Mouse (Mus musculus): ENCODE results near the gene Itga1.

Itga1 gene

DNA sequence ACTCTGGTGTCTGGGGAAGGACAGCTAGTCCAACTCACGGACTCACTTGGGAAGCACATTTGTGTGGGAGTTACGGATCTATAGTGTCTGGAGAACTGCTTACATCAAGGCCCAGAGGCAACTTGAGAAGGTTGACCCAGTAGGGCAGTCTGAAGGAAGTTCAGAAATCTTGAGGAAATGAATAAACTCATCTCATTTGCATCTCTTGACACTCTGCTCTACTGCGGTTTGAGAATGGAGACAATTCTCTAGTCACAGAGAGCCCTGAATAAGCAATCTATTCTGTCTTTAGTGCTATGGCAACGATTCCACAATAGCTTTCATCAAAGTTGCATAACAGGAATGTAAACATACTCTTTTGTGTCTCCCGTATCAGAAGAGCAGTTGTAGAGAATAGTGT lies 4.8 kb downstream of the Itga1 start:
- no peak for DNase-seq

DNA sequence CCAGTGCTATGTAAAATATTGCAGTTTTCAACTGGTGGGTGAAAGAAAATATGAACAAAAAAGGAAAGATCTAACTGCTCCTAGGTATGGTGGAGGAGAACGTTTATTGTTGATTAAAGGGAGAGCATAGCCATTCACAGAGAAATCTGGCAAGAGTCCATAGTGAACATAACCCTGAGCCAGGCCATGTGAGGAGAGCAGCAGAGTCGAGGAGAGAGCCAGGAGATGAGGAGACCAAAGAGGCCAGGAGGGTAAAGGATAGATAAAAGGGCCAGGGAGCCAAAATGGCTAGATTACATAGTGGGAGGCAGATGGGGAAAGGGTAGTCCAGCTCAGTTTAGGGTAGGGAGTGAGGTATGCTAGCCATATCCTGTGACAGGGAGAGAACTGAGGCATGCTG lies 5.5 kb downstream of the Itga1 start:
- DNase-seq, result no peak

DNA sequence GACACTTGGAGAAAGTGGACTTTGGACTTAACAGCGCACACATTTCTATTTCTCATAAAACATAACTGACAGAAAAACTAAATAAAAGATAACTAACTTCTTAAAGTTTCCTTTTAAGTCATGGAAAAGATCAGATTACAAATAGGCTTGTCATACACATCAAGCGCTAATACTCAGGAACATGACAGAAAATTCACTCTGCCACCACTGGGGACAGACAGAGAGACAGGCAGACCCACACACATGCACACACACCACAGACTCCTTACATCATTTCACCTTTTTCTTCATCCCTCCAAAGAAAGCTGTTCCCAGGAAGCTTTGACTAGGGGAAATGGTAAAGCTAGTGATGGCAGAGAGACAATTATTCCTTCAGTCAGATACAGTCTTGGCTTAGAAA lies 6.4 kb downstream of the Itga1 start:
- no peak for DNase-seq

DNA sequence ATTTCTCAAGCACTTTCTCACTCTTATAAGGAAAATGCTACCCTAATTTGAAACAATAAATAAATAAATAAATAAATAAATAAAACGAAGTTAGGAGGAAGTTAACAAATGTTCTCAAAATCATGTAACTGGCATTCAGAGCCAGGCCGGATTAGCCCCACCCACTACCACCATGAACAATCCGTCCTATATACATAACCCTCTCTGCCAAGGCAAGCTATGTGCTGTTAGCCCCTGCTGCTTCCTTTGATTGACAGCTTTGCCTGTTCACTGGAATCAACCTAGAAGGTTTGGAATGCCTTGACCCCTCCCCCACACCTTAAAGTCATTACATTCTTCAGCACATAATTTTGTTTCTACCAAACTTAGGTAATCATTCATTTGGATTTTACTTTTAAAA lies 10.3 kb downstream of the Itga1 start:
- DNase-seq, result no peak

DNA sequence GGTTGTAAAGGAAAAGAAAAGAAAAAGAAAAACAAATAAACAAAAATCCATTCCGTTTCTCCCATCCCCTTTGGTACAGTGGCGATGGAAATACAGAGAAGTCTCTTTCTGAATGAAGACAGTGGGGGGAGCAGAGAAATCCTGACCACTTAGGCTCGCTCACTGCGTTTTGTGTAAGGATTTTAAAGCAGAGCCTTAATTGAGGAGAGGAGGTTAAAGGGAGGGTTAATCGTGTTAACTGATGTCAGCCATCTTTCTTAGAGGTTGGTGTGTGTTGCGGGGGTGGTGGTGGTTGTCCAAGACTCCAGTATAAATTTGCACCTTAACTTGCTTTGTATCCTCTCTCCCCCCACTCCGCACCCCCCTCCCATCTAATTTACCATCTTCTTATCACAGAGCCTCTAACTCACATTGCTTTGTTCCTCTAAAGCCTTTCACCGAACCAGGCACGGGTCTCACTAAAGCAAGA lies 10.8 kb downstream of the Itga1 start:
- DNase-seq, result no peak

DNA sequence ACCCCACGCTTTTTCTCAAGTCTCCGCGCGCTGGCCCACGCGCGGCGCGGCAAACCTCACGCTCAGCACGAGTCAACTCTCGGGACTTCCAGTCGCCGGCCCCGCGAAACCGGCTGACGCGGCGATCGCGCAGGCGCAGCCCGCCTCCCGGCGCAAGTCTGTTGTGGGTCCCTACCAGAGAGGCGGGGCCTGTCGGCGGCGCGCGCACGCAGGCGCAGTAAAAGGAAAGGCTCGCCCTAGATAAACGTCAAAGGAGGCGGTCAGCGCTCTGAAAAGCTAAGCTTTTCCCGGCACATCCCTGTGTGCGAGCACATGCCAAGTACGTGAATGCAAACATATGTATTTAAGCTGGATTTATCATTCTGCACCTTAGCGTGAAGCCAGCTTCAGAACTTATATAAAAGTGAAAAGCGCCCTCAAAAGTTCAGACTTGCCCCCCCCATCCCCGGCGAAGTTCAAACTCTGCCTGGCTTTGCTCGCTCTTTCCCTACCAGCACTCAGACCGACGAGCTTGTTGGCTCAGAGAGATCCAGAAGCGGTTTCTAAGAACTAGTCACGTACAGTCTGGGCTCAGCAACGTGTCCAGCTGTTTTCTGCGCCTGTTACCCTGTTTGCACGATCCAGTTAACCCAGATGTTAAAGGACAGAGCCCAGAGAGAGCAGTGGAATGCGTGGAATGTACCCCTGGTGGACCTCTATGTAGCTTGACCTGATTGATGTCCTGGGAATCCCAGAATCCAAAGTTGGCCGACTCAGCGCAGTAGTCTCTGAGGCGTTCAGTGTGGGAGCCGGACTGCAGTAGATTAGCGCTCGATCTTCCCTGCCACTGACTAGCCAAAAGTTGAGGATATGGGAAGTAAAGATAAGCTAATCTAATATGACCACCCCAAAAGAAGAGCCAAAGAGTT lies 11.4 kb downstream of the Itga1 start, which contains the start of gene Pelo:
TSS of gene Pelo (minus strand) at position 118 of the 908 bp plus-strand sequence.
- DNase-seq, result peak; percentile 97

DNA sequence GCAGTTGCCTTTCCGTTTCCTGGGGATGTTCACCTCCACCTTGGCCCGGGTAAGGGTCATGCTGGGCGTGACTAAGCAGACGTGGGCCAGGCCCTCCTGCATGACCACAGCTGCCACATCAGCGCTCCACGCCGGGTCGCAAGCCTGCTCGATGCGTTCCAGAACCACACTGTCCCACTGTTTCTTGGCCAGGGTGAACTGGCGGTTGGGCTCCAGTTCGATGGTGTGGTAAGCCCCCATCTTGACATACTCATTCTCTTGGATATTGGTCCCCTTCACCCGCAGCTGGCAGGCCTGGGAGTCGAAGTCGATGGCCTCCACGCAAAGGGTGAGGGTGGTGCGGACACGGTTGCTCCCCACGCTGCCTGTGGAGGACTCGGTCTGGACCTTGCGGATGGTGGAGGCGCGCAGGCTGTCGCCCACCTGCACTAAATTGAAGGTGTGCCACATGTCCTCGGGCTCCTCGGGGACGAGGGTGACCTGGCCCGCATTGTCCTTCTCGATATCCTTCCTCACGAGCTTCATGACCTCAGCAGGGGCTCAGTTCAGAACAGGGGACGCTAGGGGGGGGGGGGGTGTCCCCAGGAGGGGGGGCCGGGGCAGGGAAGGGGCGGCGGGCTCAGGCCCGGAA lies 12.3 kb downstream of the Itga1 start:
- DNase-seq, result peak; percentile 55

DNA sequence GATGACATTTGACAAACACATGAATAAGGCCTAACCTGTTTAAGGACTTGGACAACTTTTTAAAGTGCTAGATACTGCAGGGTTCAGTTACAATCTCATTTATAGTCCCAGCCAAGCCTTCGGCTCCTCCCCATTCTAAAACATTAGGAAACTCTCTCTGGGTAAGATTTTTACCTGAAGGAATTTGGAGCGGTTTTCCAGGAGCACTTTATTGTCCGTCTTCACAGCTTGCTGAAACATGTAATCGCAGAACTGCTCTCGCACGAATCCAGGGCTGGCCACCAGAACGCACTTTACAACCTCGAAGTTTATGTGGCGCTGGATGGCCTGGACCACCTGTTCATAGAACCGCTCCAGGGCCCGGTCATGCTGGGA lies 12.8 kb downstream of the Itga1 start:
- no peak for DNase-seq

DNA sequence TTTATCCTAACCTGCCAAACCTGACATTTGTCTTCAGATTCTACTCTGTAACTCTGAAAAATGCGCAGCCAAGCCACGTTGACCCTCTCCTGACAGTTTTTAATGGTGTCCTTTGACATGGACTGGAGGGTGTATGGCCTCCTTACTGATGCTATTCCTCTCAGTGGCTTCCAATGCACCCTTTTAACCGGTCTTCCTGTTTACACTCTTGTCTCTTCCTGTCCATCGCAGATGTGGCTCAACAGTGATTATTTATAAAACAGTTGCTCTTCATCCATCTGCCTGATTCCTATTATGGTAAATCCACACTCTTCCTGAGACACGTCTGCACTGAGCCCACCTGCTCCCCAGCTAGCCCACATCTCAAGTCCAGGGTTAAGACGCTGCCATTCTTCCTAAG lies 15.8 kb downstream of the Itga1 start:
- no peak for DNase-seq

DNA sequence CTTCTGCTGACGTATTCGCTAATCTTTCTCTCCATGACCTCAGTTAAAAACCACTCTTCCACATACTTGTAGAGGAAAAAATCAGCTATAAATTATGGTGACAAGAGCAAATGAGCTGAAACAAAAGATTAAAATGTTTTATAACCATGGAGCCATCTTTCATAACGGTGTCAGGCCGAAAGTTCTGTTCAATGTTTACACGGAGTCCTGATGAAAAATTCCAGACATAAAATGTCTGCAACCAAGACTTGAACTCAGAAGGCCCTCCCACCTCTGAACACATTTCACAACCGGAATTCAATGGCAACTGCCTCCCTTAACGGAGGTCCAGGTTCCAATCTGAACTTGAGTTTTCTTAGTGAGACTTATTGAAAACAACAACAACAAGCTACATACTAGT lies 19.4 kb downstream of the Itga1 start:
- DNase-seq, result no peak

DNA sequence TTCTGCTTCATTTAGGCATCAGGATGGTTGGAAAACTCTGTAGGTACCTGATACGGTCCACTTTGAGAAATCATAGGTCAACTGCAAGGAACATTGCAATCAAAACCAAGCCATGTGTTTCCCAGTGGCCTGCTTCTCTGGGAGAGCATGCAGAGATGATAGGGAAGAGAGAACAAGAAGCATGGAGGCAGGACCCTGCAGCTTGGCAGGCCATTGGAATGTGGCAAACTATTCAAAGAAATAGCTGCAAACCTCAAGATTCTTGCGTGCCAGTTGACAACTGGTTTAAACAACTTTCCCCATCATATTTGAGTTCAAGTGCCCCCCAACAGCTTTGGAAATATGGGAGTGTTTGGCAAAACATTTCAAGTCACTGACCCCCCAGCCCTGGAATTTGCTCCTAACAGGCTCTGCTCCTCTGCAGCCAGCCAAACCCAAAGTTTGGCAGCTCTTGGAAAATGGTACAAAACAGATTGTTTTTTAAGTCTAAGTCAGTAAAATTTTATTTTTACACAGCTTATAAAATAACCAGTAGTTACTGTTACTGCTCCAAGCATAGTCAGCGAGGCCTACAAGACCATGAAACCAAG lies 21.7 kb downstream of the Itga1 start:
- no peak for DNase-seq

DNA sequence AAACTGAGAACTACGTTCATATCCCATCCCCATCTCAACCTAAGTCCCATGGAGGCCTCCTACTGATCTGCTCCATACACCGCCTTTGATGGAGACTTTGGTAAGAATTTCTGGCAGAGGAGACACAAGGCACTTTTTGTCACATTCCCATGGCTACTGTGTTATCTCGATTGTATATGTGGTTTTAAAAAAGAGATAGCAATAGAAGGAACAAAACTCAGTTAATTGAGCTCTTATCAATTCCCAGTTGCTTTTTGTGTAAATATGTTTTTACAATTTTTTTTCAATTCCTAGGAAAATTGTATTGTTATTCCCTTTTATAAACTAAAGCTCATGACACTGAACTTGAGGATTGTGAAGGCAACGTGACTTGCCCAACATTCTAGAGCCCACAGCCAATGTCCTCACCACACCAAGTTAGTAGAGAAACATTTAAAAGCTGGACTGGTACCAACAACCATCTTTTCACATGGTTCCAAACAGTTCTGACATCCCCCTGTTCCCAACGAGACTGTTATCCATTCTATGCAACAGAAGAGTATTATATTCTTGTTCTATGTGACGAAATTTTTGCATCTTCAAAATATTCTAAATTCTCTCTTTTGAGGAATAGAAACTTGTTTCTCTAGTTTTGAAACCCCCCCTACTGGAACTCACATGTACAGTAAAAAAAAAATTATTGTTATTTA lies 22.6 kb downstream of the Itga1 start:
- DNase-seq, result no peak

DNA sequence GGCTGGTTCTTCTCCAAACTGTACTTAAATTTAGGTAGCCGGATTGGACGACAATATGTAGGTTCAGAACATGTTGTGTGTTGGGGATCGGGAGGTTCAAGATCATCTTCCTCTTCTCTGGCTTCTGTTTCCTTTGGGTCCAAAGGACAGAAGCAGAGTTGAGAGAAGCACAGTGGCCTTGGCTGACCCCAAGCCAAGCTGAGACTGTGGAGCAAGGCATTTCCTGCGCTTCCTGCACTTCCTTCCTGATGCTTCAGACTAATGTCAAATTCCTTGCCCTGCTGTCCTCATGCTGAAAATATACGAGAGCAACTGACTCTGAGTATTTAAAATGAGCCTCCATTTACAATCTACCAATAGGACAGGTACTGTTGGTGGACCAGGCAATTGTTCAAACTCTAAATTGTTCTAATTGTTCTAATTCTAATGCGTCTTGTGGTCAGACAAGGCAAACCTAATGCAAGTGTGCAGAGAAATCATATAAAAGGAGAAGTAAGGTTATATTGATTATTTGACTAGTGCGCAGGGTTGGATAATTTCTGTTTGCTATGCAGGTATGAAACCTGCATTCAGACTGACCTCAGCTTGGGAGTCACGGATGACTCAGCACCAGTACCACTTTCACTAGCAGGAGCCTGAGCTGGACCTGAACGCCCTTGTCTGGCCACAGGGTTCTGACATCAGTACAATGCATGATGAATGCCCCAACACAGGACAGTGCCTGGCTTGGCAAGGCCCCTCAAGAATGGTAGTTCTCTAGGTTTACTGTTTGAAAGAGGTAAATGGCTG lies 24.2 kb downstream of the Itga1 start:
- no peak for DNase-seq

DNA sequence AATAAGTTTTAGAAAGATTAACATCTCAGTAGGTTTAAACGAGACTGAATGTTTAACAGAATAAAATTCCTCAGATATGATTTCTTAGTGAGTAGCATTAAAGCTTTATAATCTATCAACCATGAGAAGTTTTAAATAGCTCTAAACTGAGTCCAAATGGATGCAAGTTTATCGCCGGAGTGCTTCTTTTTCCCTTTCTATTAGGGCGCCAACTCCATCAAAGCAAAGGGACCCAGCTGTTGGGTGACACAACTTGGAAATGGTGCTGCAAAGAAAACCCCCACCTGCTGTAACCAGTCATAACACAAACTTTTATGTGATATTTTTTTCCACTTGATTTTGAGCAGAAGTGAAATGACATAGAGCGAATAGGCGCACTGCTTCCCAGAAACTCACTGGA lies 29.4 kb downstream of the Itga1 start:
- DNase-seq, result no peak

DNA sequence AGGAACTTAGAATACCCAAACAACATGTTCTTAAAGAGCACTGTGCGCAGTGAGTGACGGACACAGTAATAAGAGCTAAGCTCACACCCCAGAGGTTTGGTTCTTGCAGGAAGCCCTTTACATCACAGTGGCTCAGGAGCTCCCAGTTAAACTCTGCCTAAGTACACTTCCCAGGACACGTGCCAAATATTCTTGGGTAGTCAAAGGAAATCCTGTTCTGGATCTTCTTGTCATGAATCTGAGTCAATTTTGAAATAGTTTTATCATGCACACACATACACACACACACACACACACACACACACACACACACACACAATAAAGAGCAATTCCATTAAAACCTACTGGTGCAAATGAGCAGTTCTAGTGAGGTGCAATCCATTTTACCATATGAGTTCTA lies 30.3 kb downstream of the Itga1 start:
- no peak for DNase-seq

DNA sequence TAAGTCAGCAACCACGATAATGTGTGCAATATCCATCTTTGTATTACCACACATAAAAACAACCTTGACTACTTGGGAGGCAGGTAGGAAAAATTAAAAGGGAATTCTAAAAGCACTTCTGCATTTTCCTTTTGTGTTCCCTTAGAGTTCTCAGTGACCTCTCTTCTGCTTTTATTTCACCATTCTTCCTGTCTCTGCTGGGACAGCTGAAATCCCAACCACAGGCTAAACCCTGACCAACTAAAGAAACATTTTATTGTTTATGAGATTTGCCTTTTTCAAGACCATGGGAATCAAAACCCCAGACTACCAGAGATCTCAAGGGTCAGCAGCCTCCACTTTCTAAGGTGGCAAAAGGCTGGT lies 33.8 kb downstream of the Itga1 start:
- no peak for DNase-seq

DNA sequence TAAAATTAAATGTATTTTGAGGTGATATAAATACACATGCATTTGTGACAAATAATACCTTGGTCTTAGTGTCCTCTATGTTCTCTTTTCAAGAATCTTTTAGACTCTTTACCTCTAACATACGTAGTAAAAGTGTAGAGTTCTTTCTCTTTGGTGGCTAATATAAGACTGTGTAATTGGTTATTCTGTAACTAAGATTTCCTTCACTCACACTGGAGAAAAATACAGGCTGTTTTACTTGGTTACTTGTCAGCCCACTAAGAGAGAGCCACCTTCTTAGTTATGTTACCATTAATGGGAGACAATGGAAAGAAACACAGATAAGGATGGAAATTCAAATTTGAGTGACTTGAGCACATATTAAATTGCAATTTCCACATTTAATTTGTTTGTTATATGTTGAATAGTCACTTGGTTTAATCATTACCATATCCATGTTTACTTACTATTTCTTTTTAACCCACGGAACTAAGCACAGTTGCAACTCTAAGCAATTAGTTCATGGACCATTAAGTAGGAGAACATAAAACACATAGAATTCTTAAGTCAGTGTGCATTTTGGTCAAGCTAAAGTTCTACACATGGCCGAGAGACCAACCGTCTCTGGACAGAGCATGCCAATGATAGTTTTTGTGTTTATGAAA lies 34.3 kb downstream of the Itga1 start:
- no peak for DNase-seq

DNA sequence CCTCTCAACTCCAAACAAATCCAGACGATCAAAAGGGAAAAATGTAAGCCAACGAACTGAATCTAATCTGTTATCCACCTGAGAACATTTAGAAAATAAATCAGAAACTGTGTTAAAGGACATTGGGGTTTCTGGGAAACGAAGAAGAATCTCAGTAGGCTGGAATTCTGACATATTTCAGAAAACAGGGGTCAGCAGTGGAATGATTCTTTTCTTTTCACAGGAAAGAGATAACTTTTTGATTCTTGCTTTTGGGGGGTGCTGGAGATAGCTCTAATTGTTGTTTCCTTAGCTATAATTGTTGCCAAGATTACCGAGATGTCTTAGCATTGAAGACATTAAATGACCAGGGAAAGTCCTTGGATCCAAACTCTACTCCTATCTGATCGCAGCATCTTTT lies 44.2 kb downstream of the Itga1 start:
- no peak for DNase-seq

DNA sequence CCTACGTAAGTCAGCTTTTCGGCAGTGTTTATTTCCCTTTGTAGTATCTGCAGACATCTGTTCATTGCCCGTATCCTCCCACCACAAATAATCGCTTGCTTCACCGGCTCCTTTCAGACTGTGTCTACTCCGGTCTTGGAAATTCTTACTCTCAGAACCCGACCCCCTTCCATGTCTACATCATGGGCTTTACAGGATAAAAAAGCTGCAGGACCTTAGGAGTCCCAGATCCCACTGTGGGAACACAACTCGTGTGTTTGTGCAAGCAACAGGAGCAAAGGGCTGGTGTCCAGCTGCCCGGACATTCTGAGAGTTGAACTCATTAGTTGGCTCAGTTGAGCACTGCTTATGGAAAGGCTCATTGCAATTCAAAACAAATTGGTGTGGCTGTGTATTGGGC lies 47.0 kb downstream of the Itga1 start:
- no peak for DNase-seq

DNA sequence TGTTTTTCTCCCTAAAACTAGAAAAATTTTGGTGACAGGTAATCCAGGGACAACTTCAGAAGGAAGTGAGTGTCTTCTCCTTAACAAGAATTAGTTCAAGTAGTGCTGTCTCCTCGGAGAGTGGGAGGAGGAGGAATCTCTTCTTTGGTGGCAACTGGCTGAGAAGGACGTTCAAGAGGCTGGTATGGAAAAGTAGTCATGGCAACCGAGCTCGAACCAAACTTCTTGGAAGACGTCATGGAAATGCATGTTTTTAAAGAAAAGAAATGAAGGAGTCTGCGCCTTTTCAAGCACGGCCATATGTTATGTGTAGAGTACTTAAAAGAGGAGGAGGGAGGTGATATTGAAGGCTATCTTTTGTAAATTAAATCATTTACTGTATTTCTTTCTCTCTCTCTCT lies 49.2 kb downstream of the Itga1 start:
- no peak for DNase-seq

DNA sequence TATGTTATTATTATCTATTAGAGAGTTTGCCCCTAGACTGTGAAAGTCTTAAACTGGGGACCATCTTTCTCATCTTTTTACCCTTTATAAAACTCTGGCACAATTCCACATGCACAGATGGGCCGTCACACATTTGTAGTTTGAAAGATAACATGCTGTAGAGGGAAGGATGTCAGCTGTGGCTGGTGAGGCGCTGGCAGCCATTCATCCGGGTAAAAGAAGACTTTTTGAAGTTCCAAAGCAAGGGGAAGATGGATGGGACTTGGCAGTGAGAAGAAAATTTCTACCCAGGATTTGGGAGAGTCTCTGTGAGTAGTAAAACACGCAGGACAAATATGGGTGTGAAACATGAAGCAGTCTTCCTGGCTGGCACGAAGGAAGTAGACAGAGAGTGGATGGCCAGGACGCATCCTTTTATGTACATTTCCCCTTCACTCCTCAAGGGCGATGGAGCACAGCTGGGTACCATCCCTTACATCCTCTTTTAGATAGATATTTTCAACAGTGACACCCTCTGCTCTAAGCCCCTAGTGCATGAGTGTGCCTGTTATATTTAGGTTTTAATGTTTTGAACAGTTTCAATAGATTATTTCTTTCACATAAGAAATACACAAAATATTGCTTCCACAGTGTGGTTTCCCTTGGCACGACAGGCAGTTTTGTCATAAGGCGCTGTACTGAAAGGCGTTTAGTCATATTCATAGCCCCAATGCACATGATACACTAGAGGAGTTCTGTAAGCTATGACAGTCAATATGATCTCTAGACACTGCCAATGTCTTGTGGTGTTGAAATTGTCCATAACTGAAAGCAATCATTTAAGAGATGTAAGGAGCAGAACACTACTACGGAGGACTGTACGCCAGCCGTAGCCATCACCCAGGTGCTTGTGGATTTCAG lies 50.9 kb downstream of the Itga1 start:
- DNase-seq, result no peak

All from thymus, postnatal 4 days (tissue).